Mouse (Mus musculus): ENCODE measurements around the gene Nop9. TPM values are rescaled to one million over a fixed set of nuclear protein-coding genes. Genes with fewer than 3 reads are reported as not detected.

The Nop9 gene
- polyA plus RNA-seq, 1 experiment from 2014 or later: 25.2 TPM

GRCm38 (mm10) chr14:55727889-55728685 lies 17.4 kb upstream of the Nop9 start:
- Histone ChIP-seq H3K4me1 (ENCODE audit: control insufficient read depth in 2 of 2, insufficient read depth in 2 of 2, low read length in 2 of 2) (no peaks in the 10 kb centered on the region), H3K4me2 (ENCODE audit: low read length) (no peak overlapping the region), H3K27ac (replicated peaks in 1 of 2; ENCODE audit: control insufficient read depth in 1 of 2, insufficient read depth in 1 of 2, low read depth in 2 of 2, low read length in 2 of 2) (no peak overlapping the region), H3K9me3 (ENCODE audit: control insufficient read depth, low read length) (no peaks in the 10 kb centered on the region), H3K36me3 (ENCODE audit: control insufficient read depth, insufficient read depth, low read length) (no peaks in the 10 kb centered on the region), H3K27me3 (ENCODE audit: control insufficient read depth, insufficient read depth, low read length) (peaks cover 4% of the 10 kb centered on the region; the same call in 1 of the 2 replicates), H3K9ac (ENCODE audit: low read length) (no peak overlapping the region), H3K4me3 (ENCODE audit: control insufficient read depth in 1 of 2, insufficient read depth in 1 of 2, low read depth in 1 of 2, low read length in 2 of 2) (no peak overlapping the region)
- WGBS: 64% methylated on average over 8 of the region's 8 CpGs
- ATAC-seq (ENCODE audit: insufficient number of reproducible peaks, insufficient read depth, low FRiP score, low read depth): no peak

DNA sequence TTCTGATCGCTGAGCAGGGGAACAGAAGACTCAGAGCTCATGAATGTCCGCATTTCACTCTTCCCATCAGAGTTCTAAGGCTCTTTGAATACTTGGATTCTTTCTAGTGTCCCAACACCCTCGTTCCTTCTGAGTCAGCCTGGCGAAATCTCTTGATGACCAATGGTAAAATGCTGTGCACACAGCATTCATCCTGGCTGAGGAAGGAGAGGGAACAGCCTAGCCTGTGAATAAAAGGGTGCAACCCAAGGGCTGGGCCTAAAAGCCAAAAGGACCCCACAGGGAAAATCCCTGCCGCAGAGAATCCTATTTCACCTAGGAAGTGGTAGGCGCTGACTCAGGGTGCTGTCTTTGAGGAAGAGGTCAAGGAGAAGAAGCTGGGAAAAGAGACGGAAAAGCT lies 15.4 kb upstream of the Nop9 start:
- WGBS: 71% methylated on average over 7 of the region's 7 CpGs
- H3K9ac ChIP-seq (ENCODE audit: low read length): no peak overlapping the region
- H3K36me3 ChIP-seq (ENCODE audit: control insufficient read depth, insufficient read depth, low read length): no peaks in the 10 kb centered on the region
- no peak overlapping the region for H3K4me2 ChIP-seq (ENCODE audit: low read length)
- no peak for ATAC-seq (ENCODE audit: insufficient number of reproducible peaks, insufficient read depth, low FRiP score, low read depth)
- no peak overlapping the region for H3K4me3 ChIP-seq (ENCODE audit: control insufficient read depth in 1 of 2, insufficient read depth in 1 of 2, low read depth in 1 of 2, low read length in 2 of 2)
- H3K27me3 ChIP-seq (ENCODE audit: control insufficient read depth, insufficient read depth, low read length): peaks cover 4% of the 10 kb centered on the region; the same call in 1 of the 2 replicates
- no peak overlapping the region for H3K27ac ChIP-seq (replicated peaks in 1 of 2; ENCODE audit: control insufficient read depth in 1 of 2, insufficient read depth in 1 of 2, low read depth in 2 of 2, low read length in 2 of 2)
- no peaks in the 10 kb centered on the region for H3K4me1 ChIP-seq (ENCODE audit: control insufficient read depth in 2 of 2, insufficient read depth in 2 of 2, low read length in 2 of 2)
- no peaks in the 10 kb centered on the region for H3K9me3 ChIP-seq (ENCODE audit: control insufficient read depth, low read length)

- Histone ChIP-seq H3K27me3 (ENCODE audit: control insufficient read depth, insufficient read depth, low read length) (peaks cover 4% of the 10 kb centered on the region; the same call in 1 of the 2 replicates), H3K4me2 (ENCODE audit: low read length) (no peak overlapping the region), H3K9ac (ENCODE audit: low read length) (no peak overlapping the region), H3K4me3 (ENCODE audit: control insufficient read depth in 1 of 2, insufficient read depth in 1 of 2, low read depth in 1 of 2, low read length in 2 of 2) (no peak overlapping the region), H3K27ac (replicated peaks in 1 of 2; ENCODE audit: control insufficient read depth in 1 of 2, insufficient read depth in 1 of 2, low read depth in 2 of 2, low read length in 2 of 2) (no peak overlapping the region), H3K36me3 (ENCODE audit: control insufficient read depth, insufficient read depth, low read length) (no peaks in the 10 kb centered on the region), H3K4me1 (ENCODE audit: control insufficient read depth in 2 of 2, insufficient read depth in 2 of 2, low read length in 2 of 2) (no peaks in the 10 kb centered on the region), H3K9me3 (ENCODE audit: control insufficient read depth, low read length) (no peaks in the 10 kb centered on the region)
- WGBS: 65% methylated on average over 7 of the region's 7 CpGs
- no peak for ATAC-seq (ENCODE audit: insufficient number of reproducible peaks, insufficient read depth, low FRiP score, low read depth)
Measured at GRCm38 (mm10) chr14:55730531-55731032, 14.9 kb upstream of the Nop9 start.

- Histone ChIP-seq H3K9ac (ENCODE audit: low read length) (no peak overlapping the region), H3K27me3 (ENCODE audit: control insufficient read depth, insufficient read depth, low read length) (peaks cover 4% of the 10 kb centered on the region; the same call in 1 of the 2 replicates), H3K9me3 (ENCODE audit: control insufficient read depth, low read length) (no peaks in the 10 kb centered on the region), H3K4me2 (ENCODE audit: low read length) (no peak overlapping the region), H3K36me3 (ENCODE audit: control insufficient read depth, insufficient read depth, low read length) (peaks cover 15% of the 10 kb centered on the region), H3K27ac (replicated peaks in 1 of 2; ENCODE audit: control insufficient read depth in 1 of 2, insufficient read depth in 1 of 2, low read depth in 2 of 2, low read length in 2 of 2) (no peak overlapping the region), H3K4me3 (ENCODE audit: control insufficient read depth in 1 of 2, insufficient read depth in 1 of 2, low read depth in 1 of 2, low read length in 2 of 2) (no peak overlapping the region), H3K4me1 (ENCODE audit: control insufficient read depth in 2 of 2, insufficient read depth in 2 of 2, low read length in 2 of 2) (no peaks in the 10 kb centered on the region)
- no peak for ATAC-seq (ENCODE audit: insufficient number of reproducible peaks, insufficient read depth, low FRiP score, low read depth)
- 57% methylated on average over 10 of the region's 10 CpGs for WGBS
Measured at GRCm38 (mm10) chr14:55733889-55734288, 11.6 kb upstream of the Nop9 start.

DNA sequence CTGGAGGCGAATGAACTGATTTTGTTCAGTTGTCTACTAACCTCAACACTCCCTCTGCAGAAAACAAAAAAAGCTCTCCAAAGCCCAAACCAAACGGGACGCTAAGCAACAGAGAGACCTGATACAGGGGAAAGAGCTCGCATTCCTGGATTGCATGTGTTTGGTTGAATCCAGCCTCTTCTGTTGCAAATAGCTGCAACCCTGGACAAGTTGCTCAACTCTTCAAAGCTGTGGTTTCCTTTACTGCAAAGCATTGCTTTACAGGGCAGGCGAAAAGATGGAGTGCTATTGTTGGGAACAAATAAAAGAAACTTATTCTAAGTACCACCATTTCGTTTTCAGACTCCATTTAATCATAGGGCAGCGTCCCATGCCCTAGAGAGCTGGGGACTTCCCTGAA lies 10.6 kb upstream of the Nop9 start:
- ATAC-seq (ENCODE audit: insufficient number of reproducible peaks, insufficient read depth, low FRiP score, low read depth): no peak

GRCm38 (mm10) chr14:55735334-55735733 lies 10.2 kb upstream of the Nop9 start:
- ATAC-seq (ENCODE audit: insufficient number of reproducible peaks, insufficient read depth, low FRiP score, low read depth): no peak
- Histone ChIP-seq H3K4me1 (ENCODE audit: control insufficient read depth in 2 of 2, insufficient read depth in 2 of 2, low read length in 2 of 2) (no peaks in the 10 kb centered on the region), H3K9me3 (ENCODE audit: control insufficient read depth, low read length) (no peaks in the 10 kb centered on the region), H3K27me3 (ENCODE audit: control insufficient read depth, insufficient read depth, low read length) (peaks cover 4% of the 10 kb centered on the region; the same call in 1 of the 2 replicates), H3K9ac (ENCODE audit: low read length) (no peak overlapping the region), H3K27ac (replicated peaks in 1 of 2; ENCODE audit: control insufficient read depth in 1 of 2, insufficient read depth in 1 of 2, low read depth in 2 of 2, low read length in 2 of 2) (no peak overlapping the region), H3K4me3 (ENCODE audit: control insufficient read depth in 1 of 2, insufficient read depth in 1 of 2, low read depth in 1 of 2, low read length in 2 of 2) (no peak overlapping the region), H3K4me2 (ENCODE audit: low read length) (no peak overlapping the region), H3K36me3 (ENCODE audit: control insufficient read depth, insufficient read depth, low read length) (peaks cover 29% of the 10 kb centered on the region)
- WGBS: 54% methylated on average over 3 of the region's 3 CpGs

More for the DNA sequence above, 10.6 kb upstream of the Nop9 start:
- 69% methylated on average over 7 of the region's 7 CpGs for WGBS
- Histone ChIP-seq H3K9ac (ENCODE audit: low read length) (no peak overlapping the region), H3K36me3 (ENCODE audit: control insufficient read depth, insufficient read depth, low read length) (peaks cover 24% of the 10 kb centered on the region), H3K4me3 (ENCODE audit: control insufficient read depth in 1 of 2, insufficient read depth in 1 of 2, low read depth in 1 of 2, low read length in 2 of 2) (no peak overlapping the region), H3K27ac (replicated peaks in 1 of 2; ENCODE audit: control insufficient read depth in 1 of 2, insufficient read depth in 1 of 2, low read depth in 2 of 2, low read length in 2 of 2) (no peak overlapping the region), H3K4me1 (ENCODE audit: control insufficient read depth in 2 of 2, insufficient read depth in 2 of 2, low read length in 2 of 2) (no peaks in the 10 kb centered on the region), H3K9me3 (ENCODE audit: control insufficient read depth, low read length) (no peaks in the 10 kb centered on the region), H3K4me2 (ENCODE audit: low read length) (no peak overlapping the region), H3K27me3 (ENCODE audit: control insufficient read depth, insufficient read depth, low read length) (peaks cover 4% of the 10 kb centered on the region; the same call in 1 of the 2 replicates)

- H3K9me3 ChIP-seq (ENCODE audit: control insufficient read depth, low read length): no peaks in the 10 kb centered on the region
- no peak overlapping the region for H3K9ac ChIP-seq (ENCODE audit: low read length)
- no peaks in the 10 kb centered on the region for H3K4me1 ChIP-seq (ENCODE audit: control insufficient read depth in 2 of 2, insufficient read depth in 2 of 2, low read length in 2 of 2)
- ATAC-seq (ENCODE audit: insufficient number of reproducible peaks, insufficient read depth, low FRiP score, low read depth): no peak
- peaks cover 4% of the 10 kb centered on the region; the same call in 1 of the 2 replicates for H3K27me3 ChIP-seq (ENCODE audit: control insufficient read depth, insufficient read depth, low read length)
- no peak overlapping the region for H3K27ac ChIP-seq (replicated peaks in 1 of 2; ENCODE audit: control insufficient read depth in 1 of 2, insufficient read depth in 1 of 2, low read depth in 2 of 2, low read length in 2 of 2)
- 76% methylated on average over 4 of the region's 4 CpGs for WGBS
- no peak overlapping the region for H3K4me3 ChIP-seq (ENCODE audit: control insufficient read depth in 1 of 2, insufficient read depth in 1 of 2, low read depth in 1 of 2, low read length in 2 of 2)
- no peak overlapping the region for H3K4me2 ChIP-seq (ENCODE audit: low read length)
- peaks cover 33% of the 10 kb centered on the region for H3K36me3 ChIP-seq (ENCODE audit: control insufficient read depth, insufficient read depth, low read length)
Measured at GRCm38 (mm10) chr14:55735758-55736157, 9.7 kb upstream of the Nop9 start.

Data from heart, embryonic 14.5 days (tissue).